Mouse (Mus musculus): Measurements from ENCODE around the gene Mapkapk3.
A peak's percentile ranks its signal among the peaks of the same experiment; 100 is the strongest.

Mapkapk3 gene

GRCm38 (mm10) chr9:107289211-107290076 is at the start of gene Mapkapk3:
Gene Mapkapk3 (minus strand): TSS chr9:107289877.
- DNase-seq (ENCODE audit: low spot score) = peak; percentile 69

DNA sequence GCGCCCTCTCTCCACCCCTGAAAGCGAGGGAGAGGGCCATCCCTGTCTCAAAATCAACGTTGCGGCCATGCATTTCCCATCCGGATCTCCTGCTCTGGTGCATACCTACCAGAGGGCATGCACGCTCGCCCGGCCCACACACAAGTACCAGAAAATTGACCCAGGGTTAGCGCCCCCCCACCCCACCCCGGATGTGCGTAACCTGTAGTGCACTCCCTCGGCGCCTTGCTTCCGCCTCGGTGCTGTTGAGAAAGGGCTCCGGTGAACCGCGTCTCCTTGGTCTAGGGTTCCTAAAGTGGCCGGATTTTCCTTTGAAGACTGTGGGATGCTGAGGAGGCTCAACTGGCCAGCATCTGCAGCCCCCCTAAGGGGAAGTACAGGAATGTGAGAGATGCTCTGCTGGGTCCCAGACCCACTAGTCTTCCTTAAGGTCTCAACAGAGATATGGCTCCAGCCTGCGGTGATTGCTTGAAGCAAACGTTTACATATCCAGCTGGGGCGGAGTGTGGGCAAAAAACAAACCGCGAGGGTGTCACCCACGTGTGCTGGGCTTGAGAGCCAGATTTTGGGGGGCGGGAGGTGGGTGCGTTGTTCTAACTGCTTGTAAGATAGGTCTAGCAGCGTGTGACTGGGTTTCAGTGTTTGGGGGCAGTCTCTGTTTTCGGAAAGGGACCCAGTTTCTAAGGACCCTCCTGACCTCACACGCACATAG is 48.7 kb upstream of the Mapkapk3 start, which contains the start of gene Hemk1:
Gene Hemk1 (minus strand): TSS at position 179 of the 712 bp plus-strand sequence.
- peak; percentile 81 for DNase-seq (ENCODE audit: low spot score)

GRCm38 (mm10) chr9:107336386-107336785 is 46.7 kb upstream of the Mapkapk3 start:
- no peak for DNase-seq (ENCODE audit: low spot score)

GRCm38 (mm10) chr9:107335909-107336308 is 46.2 kb upstream of the Mapkapk3 start:
- peak; percentile 77 for DNase-seq (ENCODE audit: low spot score)

GRCm38 (mm10) chr9:107335046-107335445 is 45.4 kb upstream of the Mapkapk3 start:
- DNase-seq (ENCODE audit: low spot score) = no peak

- no peak for DNase-seq (ENCODE audit: low spot score)
These were observed 44.7 kb upstream of the Mapkapk3 start for GRCm38 (mm10) chr9:107334356-107334755.

DNA sequence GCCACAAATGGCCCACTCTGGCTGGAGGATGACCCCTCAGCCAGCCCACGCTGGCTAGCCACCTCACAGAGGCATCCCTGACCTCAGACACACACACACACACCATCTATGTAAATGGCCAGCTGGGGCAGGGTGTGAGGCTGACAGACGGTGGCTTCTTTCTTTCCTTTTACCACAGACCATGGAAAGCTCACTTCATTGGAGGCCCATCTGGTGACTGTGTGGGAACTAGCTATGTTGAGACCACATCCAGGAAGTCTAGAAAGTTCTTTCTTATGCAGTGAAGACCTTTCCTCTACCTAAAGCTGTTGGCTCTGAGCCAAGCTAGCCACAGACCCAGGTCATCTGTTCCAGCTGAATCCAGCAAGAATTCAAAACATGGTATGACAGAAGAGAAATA is 44.0 kb upstream of the Mapkapk3 start:
- DNase-seq (ENCODE audit: low spot score) = no peak

DNA sequence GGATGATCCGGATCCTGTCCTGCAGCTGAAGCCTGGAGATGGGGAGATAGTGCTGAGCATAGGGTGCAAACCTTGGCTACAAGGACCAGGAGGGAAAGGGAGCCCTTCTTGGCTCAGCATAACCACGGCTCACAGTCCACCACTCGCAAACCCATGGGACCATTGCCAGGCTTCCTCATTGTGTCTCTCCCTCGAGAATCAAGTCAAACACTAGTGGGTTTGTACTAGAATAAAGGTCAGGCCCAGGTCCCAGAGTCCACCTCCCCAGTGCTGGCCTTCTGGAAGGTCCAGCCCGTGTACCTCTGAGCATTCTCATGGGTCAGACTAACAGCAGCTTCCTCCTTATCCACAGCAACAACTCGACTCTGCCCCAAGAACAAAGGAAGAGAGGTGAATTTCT is 41.1 kb upstream of the Mapkapk3 start:
- no peak for DNase-seq (ENCODE audit: low spot score)

DNA sequence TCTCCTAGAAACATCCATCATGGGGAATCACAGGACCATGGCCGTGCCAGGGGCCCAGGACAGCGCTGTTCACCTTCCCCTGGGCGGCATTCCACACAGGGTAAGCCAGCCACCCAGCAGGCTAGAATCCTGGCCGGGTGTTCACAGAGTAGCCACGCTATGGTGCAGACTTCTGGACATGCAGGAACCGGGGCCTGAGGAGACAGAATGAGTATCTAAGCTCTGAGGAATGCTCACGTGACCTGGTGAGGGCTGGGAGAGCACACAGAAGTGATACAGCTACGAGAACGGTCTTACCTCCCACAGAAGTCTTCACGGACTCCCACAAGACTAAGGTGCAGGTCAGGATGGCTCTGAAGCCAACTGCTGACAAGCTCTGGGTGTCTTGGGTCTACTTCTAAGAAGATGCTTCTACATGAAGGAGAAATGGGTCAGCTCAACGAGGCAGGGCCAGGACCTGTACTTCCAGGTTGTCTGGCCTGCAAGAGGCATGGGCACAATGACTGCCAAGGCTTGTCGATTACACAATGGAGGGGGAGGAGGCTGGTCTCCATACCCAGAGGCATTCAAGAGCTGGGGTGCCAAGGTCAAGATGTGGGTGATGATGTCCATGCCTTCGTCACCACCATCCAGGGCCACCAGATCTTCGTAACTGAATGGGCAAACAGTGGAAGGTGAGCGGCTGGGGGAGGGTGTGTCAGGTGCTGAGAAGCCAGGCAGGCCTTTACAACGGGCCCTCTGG is 38.4 kb upstream of the Mapkapk3 start:
- no peak for DNase-seq (ENCODE audit: low spot score)

DNA sequence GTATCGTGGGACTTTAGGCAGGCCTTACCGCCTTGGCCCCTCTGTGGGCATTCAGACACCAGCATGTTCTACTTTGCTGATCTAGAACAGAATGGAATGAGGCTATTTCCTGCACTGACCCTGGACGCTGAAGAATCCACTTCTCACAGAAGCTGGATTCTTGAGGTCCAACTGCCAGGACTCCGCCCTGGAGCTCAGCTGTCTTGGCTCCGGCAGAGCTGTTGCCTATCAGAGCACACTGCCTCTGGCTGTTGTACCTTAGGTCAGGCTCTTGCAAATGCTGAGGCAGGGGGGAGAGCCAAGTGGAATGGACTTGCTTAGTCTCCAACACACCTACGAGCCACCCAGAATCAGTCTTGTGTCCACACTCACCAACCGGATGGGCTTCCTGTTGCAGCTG is 36.2 kb upstream of the Mapkapk3 start:
- no peak for DNase-seq (ENCODE audit: low spot score)

DNA sequence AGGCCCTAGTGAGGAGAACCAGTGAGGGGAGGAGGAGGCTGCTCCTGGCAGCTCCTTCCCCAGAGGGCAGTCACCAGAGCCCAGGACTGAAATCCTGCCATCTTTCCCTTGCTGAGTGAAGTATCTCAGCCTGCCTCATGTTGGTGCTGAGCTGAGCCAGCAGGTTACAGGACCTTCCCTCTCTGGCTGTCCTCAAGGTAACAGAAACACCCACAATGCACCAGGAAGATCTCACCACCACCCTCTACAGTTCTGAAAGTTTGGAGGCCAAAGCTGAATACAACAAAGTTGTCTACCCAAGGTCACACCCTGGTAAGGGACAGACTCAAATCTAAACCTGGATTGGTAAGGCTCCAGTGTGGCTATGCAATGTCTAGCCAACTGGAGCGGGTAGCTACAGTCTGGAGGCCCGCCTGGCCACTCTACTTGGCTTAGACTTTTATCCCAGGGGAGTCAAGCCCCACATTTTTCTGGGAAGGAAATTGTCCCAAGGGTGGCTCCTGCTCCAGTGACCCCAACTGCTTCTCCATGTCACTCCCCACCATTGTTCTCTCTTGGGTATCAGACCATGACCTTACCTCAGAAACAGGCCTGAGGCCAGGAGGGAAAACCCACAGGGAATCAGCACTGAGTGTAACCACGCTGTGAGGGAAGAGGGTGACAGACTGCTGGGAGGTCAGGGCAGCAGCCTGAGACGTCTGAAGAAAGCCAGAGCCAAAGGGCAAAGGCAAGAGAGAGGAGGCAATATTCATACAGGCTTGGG is 35.3 kb upstream of the Mapkapk3 start:
- no peak for DNase-seq (ENCODE audit: low spot score)

- DNase-seq (ENCODE audit: low spot score) = no peak
These were observed 33.9 kb upstream of the Mapkapk3 start for GRCm38 (mm10) chr9:107323558-107323957.

- DNase-seq (ENCODE audit: low spot score) = no peak
These were observed 32.9 kb upstream of the Mapkapk3 start for GRCm38 (mm10) chr9:107322461-107323050.

- no peak for DNase-seq (ENCODE audit: low spot score)
These were observed 26.1 kb upstream of the Mapkapk3 start for GRCm38 (mm10) chr9:107315791-107316190.

DNA sequence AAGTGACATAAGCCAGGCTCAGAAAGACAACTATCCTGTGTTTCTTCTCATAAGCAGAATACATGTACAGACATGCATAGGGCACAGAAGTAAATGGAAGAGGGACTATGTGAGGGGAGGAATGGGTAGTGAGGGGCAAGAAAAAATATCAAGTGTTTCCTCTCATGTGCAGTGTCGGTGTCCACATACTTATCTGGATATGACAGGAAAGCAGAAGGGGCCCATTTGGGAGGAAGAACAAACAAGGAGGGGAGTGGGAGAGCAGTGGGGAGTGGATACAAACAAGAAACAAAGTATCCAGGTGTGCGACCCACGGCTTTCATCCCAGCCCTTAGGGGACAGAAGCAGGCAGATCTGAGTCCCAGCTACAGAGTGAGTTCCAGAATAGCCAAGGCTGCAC is 24.2 kb upstream of the Mapkapk3 start:
- DNase-seq (ENCODE audit: low spot score) = no peak

DNA sequence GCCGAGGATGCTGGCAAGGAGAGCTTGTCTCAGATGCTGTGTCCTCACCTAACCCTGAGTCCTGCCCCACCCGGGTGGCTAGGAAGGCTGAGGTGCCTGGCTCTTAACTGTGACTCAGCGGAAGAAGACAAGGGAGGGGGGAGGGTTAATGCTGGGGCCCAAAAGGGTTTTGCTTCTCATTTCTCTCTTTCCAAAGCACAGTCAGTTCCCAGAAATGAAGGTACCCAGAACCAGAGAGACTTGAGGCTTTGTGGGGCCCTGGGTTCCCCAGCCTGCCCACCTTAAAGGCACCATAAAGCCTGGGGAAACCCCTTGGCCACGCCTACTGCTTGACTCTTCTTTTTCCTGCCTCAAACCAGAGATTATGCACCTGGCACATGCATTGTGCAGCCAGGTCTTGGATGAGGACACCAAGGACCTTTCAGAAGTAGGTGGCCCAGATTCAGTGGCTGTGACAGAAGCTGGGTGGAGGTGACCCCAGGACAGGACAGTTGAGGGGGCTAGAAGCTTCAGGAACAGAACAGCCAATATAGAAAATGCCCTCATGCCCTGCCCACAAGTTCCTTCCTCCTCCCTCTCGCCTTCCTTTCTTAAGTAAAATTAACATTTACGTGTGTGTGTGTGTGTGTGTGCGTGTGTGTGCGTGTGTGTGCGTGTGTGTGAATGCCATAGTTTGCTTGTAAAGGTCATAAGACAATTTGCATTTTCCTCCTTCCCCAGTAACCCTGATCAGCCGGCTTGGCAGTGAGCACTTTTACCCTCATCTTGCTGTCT is 23.3 kb upstream of the Mapkapk3 start:
- no peak for DNase-seq (ENCODE audit: low spot score)

DNA sequence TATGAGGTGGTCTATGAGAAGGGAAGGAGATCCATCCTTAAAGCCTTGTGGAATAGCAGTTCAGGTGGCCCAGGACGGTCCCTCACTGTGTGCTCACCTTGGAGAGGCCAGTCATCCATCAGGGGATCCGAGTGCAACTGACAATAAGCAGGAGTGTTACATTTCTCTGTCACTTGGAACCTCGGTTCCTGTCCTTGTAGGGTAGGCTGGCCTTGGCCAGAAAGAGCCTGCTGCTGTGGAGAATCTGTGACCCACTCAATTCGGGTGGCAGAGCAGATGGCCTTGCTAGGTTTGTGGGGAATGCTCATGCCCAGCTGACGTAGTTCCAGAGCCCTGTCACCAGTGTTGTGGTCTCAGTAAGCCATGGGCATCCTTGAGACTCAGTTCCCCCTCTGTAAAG is 19.9 kb upstream of the Mapkapk3 start:
- no peak for DNase-seq (ENCODE audit: low spot score)

GRCm38 (mm10) chr9:107309171-107309570 is 19.5 kb upstream of the Mapkapk3 start:
- DNase-seq (ENCODE audit: low spot score) = no peak

- no peak for DNase-seq (ENCODE audit: low spot score)
These were observed 18.8 kb upstream of the Mapkapk3 start for GRCm38 (mm10) chr9:107308346-107309000.

GRCm38 (mm10) chr9:107307886-107308285 is 18.2 kb upstream of the Mapkapk3 start:
- no peak for DNase-seq (ENCODE audit: low spot score)

Data from layer of hippocampus, adult 11-12 months (tissue).